Mouse (Mus musculus) lung, postnatal 14 days (tissue): ENCODE data around the gene Gm21425.
"Not testable (repeated sequence)": the region's sequence is repeated elsewhere in the genome, so short reads cannot be mapped to it uniquely, and the experiment has no call there.

ENCODE experiments used
- DNase-seq: peaks from one replicate; pipeline ENCODE4 v3.0.0; 2021

The Gm21425 gene

GRCm38 (mm10) chrY:13161668-13162067 is at the start of gene Gm21425:
Gene Gm21425, plus strand, starts transcription at chrY:13161968.
- not testable (repeated sequence) for DNase-seq

GRCm38 (mm10) chrY:13133392-13133791 is 28.4 kb upstream of the Gm21425 start, which contains the start of gene Gm21891:
Gene Gm21891, minus strand, starts transcription at chrY:13133492.
- not testable (repeated sequence) for DNase-seq
